In genomic region chr3:153250598-153251257, GRCm38 (mm10) we compare ENCODE assay signal across 8 mouse cellular contexts.
DNase-seq lines count a peak whose midpoint lies in the region; ATAC-seq and TF ChIP-seq lines count a peak whose summit lies in the region.

No protein-coding gene starts in this region.

- no peak overlapping the region for H3K9ac ChIP-seq in heart, adult 2 months (ENCODE audit: low read depth, low read length)
- H3K9ac ChIP-seq in liver, embryonic 13.5 days: no peak overlapping the region
- no peak overlapping the region for H3K9ac ChIP-seq in neural tube, embryonic 15.5 days (replicated peaks)

- intact Hi-C loops in heart, adult 2 months (cut with DNase I): no loop called here

- no peaks in the 10 kb centered on the region for H3K9me3 ChIP-seq in embryonic facial prominence, embryonic 10.5 days
- H3K9me3 ChIP-seq in liver, embryonic 13.5 days (replicated peaks): no peaks in the 10 kb centered on the region
- no peaks in the 10 kb centered on the region for H3K9me3 ChIP-seq in neural tube, embryonic 15.5 days (replicated peaks)

- TF ChIP-seq CTCF in heart, adult 2 months (IDR thresholded peaks at IDR 0.05): peak; percentile 94

- H3K4me3 ChIP-seq in embryonic facial prominence, embryonic 10.5 days: no peak overlapping the region
- H3K4me3 ChIP-seq in heart, adult 2 months: no peak overlapping the region
- no peak overlapping the region for H3K4me3 ChIP-seq in liver, embryonic 13.5 days (replicated peaks)
- no peak overlapping the region for H3K4me3 ChIP-seq in neural tube, embryonic 15.5 days (replicated peaks)

- H3K4me2 ChIP-seq in liver, embryonic 13.5 days: no peak overlapping the region
- no peak overlapping the region for H3K4me2 ChIP-seq in neural tube, embryonic 15.5 days

- WGBS in embryonic facial prominence, embryonic 10.5 days: 53% methylated on average over 9 of the region's 9 CpGs
- WGBS in heart, adult 2 months: 33% methylated on average over 9 of the region's 9 CpGs
- WGBS in liver, embryonic 13.5 days (ENCODE audit: insufficient replicate concordance): 36% methylated on average over 9 of the region's 9 CpGs
- 57% methylated on average over 9 of the region's 9 CpGs for WGBS in neural tube, embryonic 15.5 days

- H3K79me2 ChIP-seq in heart, adult 2 months (replicated peaks; ENCODE audit: control insufficient read depth, insufficient read depth, low read length): no peaks in the 10 kb centered on the region

- no peak overlapping the region for H3K27ac ChIP-seq in embryonic facial prominence, embryonic 10.5 days (replicated peaks)
- H3K27ac ChIP-seq in heart, adult 2 months: no peak overlapping the region
- no peak overlapping the region for H3K27ac ChIP-seq in liver, embryonic 13.5 days
- H3K27ac ChIP-seq in neural tube, embryonic 15.5 days (replicated peaks): no peak overlapping the region

- no peak for TF ChIP-seq POLR2A in heart, adult 2 months (IDR thresholded peaks at IDR 0.05; ENCODE audit: insufficient read depth, low read depth, low read length)

- TF ChIP-seq EP300 in heart, adult 2 months (IDR thresholded peaks at IDR 0.05; ENCODE audit: insufficient read depth, low read depth, low read length): no peak

- H3K4me1 ChIP-seq in embryonic facial prominence, embryonic 10.5 days: peaks cover 26% of the 10 kb centered on the region
- H3K4me1 ChIP-seq in heart, adult 2 months (ENCODE audit: control insufficient read depth, insufficient read depth, low read length): no peaks in the 10 kb centered on the region
- no peaks in the 10 kb centered on the region for H3K4me1 ChIP-seq in liver, embryonic 13.5 days (replicated peaks)
- H3K4me1 ChIP-seq in neural tube, embryonic 15.5 days: no peaks in the 10 kb centered on the region

- no peaks in the 10 kb centered on the region for H3K36me3 ChIP-seq in embryonic facial prominence, embryonic 10.5 days (replicated peaks)
- no peaks in the 10 kb centered on the region for H3K36me3 ChIP-seq in heart, adult 2 months (ENCODE audit: control insufficient read depth, insufficient read depth, low read length)
- no peaks in the 10 kb centered on the region for H3K36me3 ChIP-seq in liver, embryonic 13.5 days
- H3K36me3 ChIP-seq in neural tube, embryonic 15.5 days: no peaks in the 10 kb centered on the region

- no peaks in the 10 kb centered on the region for H3K27me3 ChIP-seq in embryonic facial prominence, embryonic 10.5 days (replicated peaks; ENCODE audit: low read depth, poor library complexity, severe bottlenecking)
- no peaks in the 10 kb centered on the region for H3K27me3 ChIP-seq in heart, adult 2 months (ENCODE audit: control insufficient read depth, insufficient read depth, low read length)
- H3K27me3 ChIP-seq in liver, embryonic 13.5 days: no peaks in the 10 kb centered on the region
- H3K27me3 ChIP-seq in neural tube, embryonic 15.5 days (replicated peaks): no peaks in the 10 kb centered on the region

- DNase-seq in B cell, adult 2 months: peak; percentile 89 to 90
- DNase-seq in adrenal gland, postnatal 10 days: peak; percentile 87
- peak; percentile 86 for DNase-seq in embryonic facial prominence, embryonic 10.5 days (ENCODE audit: low spot score)
- DNase-seq in heart, adult 2 months: peak; percentile 74 to 84
- peak; percentile 79 for DNase-seq in kidney, postnatal 10 days
- DNase-seq in liver, embryonic 13.5 days: peak; percentile 58
- DNase-seq in testis, postnatal 10 days (ENCODE audit: low spot score): peak; percentile 82

- peak; percentile 64; the same call in 1 of the 2 replicates for ATAC-seq in liver, embryonic 13.5 days (ENCODE audit: low read depth)
- ATAC-seq in neural tube, embryonic 15.5 days (ENCODE audit: low FRiP score): peak; percentile 15; the same call in 1 of the 2 replicates
